Mouse (Mus musculus): ENCODE data around the gene Ppfibp1. TPM values are rescaled to one million over a fixed set of nuclear protein-coding genes. Genes with fewer than 3 reads are reported as not detected.

The Ppfibp1 gene
- total RNA-seq, 4 experiments from 2014 or later = 80.0 to 138 (median 105) TPM

- DNase-seq = no peak
Measured at GRCm38 (mm10) chr6:146999755-147000154, 111.5 kb downstream of the Ppfibp1 start.

- DNase-seq = no peak
Measured at GRCm38 (mm10) chr6:147008148-147008547, 119.9 kb downstream of the Ppfibp1 start.

GRCm38 (mm10) chr6:147010358-147010757 lies 122.1 kb downstream of the Ppfibp1 start:
- DNase-seq = no peak

GRCm38 (mm10) chr6:147010811-147011520 lies 122.7 kb downstream of the Ppfibp1 start:
- DNase-seq = no peak

- DNase-seq = no peak
Measured at GRCm38 (mm10) chr6:147011555-147011954, 123.3 kb downstream of the Ppfibp1 start.

GRCm38 (mm10) chr6:147011977-147012376 lies 123.7 kb downstream of the Ppfibp1 start:
- no peak for DNase-seq

- no peak for DNase-seq
Measured at GRCm38 (mm10) chr6:147013546-147013945, 125.3 kb downstream of the Ppfibp1 start.

- no peak for DNase-seq
Measured at GRCm38 (mm10) chr6:147017906-147018305, 129.6 kb downstream of the Ppfibp1 start.

GRCm38 (mm10) chr6:147018364-147018763 lies 130.1 kb downstream of the Ppfibp1 start:
- DNase-seq = no peak

- DNase-seq = no peak
Measured at GRCm38 (mm10) chr6:147021181-147021580, 132.9 kb downstream of the Ppfibp1 start.

- DNase-seq = no peak
Measured at GRCm38 (mm10) chr6:147022375-147023132, 134.3 kb downstream of the Ppfibp1 start.

GRCm38 (mm10) chr6:147023133-147023395 lies 134.8 kb downstream of the Ppfibp1 start:
- no peak for DNase-seq

- no peak for DNase-seq
Measured at GRCm38 (mm10) chr6:147023568-147023967, 135.3 kb downstream of the Ppfibp1 start.

GRCm38 (mm10) chr6:147024761-147025160 lies 136.5 kb downstream of the Ppfibp1 start:
- DNase-seq = no peak

- no peak for DNase-seq
Measured at GRCm38 (mm10) chr6:147028396-147028795, 140.1 kb downstream of the Ppfibp1 start.

GRCm38 (mm10) chr6:147029591-147029990 lies 141.3 kb downstream of the Ppfibp1 start:
- no peak for DNase-seq

- DNase-seq = no peak
Measured at GRCm38 (mm10) chr6:147030096-147030885, 142.0 kb downstream of the Ppfibp1 start.

- DNase-seq = no peak
Measured at GRCm38 (mm10) chr6:147032303-147032925, 144.1 kb downstream of the Ppfibp1 start, which contains the start of gene Rep15. Gene Rep15 (plus strand): TSS chr6:147032584.

GRCm38 (mm10) chr6:147042291-147043290 lies 154.3 kb downstream of the Ppfibp1 start, which contains the start of gene Mrps35:
Gene Mrps35 (plus strand): TSS chr6:147042764.
- DNase-seq = peak; percentile 82

GRCm38 (mm10) chr6:147043633-147044032 lies 155.3 kb downstream of the Ppfibp1 start:
- no peak for DNase-seq

GRCm38 (mm10) chr6:147049239-147049805 lies 161.0 kb downstream of the Ppfibp1 start:
- no peak for DNase-seq

Data from adrenal gland, adult 8-10 months (tissue).